Mouse (Mus musculus): Measurements from ENCODE around the gene Grk6.

DNA sequence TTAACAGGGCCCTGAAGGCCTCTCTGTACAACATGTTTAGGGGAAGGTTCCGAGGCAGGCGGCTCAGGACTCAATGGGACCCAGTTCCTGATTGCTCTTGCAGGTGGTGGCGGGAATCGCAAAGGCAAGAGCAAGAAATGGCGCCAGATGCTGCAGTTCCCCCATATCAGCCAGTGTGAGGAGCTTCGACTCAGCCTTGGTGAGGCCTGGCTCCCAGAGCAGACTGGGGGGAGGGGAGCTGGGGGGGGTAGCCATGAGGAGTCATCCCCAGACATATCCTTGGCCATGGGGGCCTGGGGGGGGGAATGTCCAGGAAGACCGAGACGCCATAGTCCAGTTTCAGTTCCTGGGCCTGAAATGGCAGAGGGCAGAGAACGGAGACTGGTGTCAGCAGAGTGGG is 4.3 kb downstream of the Grk6 start:
- TF ChIP-seq POLR2A (IDR thresholded peaks at IDR 0.05; ENCODE audit: low read depth, low read length): no peak
- TF ChIP-seq CTCF (IDR thresholded peaks at IDR 0.05; ENCODE audit: extremely low read depth, insufficient read depth, insufficient read length, insufficient replicate concordance): no peak
